Mouse (Mus musculus): ENCODE results near the gene 1700014D04Rik. TPM values are rescaled to one million over a fixed set of nuclear protein-coding genes. Genes with fewer than 3 reads are reported as not detected.
"Not testable (repeated sequence)": the region's sequence is repeated elsewhere in the genome, so short reads cannot be mapped to it uniquely, and the experiment has no call there.

Gene 1700014D04Rik
- polyA plus RNA-seq, 1 experiment from 2014 or later, result 0.05 TPM

- WGBS, result 59% methylated on average over 12 of the region's 12 CpGs
- no peak overlapping the region for H3K9ac ChIP-seq (ENCODE audit: low read depth, low read length)
- H3K4me3 ChIP-seq (ENCODE audit: low read depth, low read length), result no peak overlapping the region
- H3K36me3 ChIP-seq (ENCODE audit: control insufficient read depth, insufficient read depth, low read length), result no peaks in the 10 kb centered on the region
- H3K27ac ChIP-seq (ENCODE audit: low read depth, low read length), result no peak overlapping the region
- ATAC-seq (ENCODE audit: low FRiP score), result no peak
- no peaks in the 10 kb centered on the region for H3K4me1 ChIP-seq (replicated peaks; ENCODE audit: control insufficient read depth, insufficient read depth, low read length)
- H3K9me3 ChIP-seq (ENCODE audit: control insufficient read depth, low read length), result no peaks in the 10 kb centered on the region
- no peak overlapping the region for H3K4me2 ChIP-seq (replicated peaks; ENCODE audit: low read depth, low read length)
- H3K27me3 ChIP-seq (ENCODE audit: control insufficient read depth, insufficient read depth, low read length), result no peaks in the 10 kb centered on the region
- no peak for DNase-seq (ENCODE audit: low spot score)
Measured at GRCm38 (mm10) chr13:59704562-59704961, 42.0 kb downstream of the 1700014D04Rik start.

- Histone ChIP-seq H3K9ac (ENCODE audit: low read depth, low read length) (no peak overlapping the region), H3K4me3 (ENCODE audit: low read depth, low read length) (no peak overlapping the region), H3K9me3 (ENCODE audit: control insufficient read depth, low read length) (no peaks in the 10 kb centered on the region), H3K27ac (ENCODE audit: low read depth, low read length) (no peak overlapping the region), H3K4me2 (replicated peaks; ENCODE audit: low read depth, low read length) (no peak overlapping the region), H3K4me1 (replicated peaks; ENCODE audit: control insufficient read depth, insufficient read depth, low read length) (no peaks in the 10 kb centered on the region), H3K36me3 (ENCODE audit: control insufficient read depth, insufficient read depth, low read length) (no peaks in the 10 kb centered on the region), H3K27me3 (ENCODE audit: control insufficient read depth, insufficient read depth, low read length) (no peaks in the 10 kb centered on the region)
- WGBS, result 82% methylated on average over 12 of the region's 12 CpGs
- DNase-seq (ENCODE audit: low spot score) (no peak), ATAC-seq (ENCODE audit: low FRiP score) (no peak)
Measured at GRCm38 (mm10) chr13:59703514-59703913, 43.0 kb downstream of the 1700014D04Rik start.

GRCm38 (mm10) chr13:59700137-59700536, 46.4 kb downstream of the 1700014D04Rik start:
- H3K9me3 ChIP-seq (ENCODE audit: control insufficient read depth, low read length); H3K4me1 ChIP-seq (replicated peaks; ENCODE audit: control insufficient read depth, insufficient read depth, low read length); H3K4me2 ChIP-seq (replicated peaks; ENCODE audit: low read depth, low read length); H3K27ac ChIP-seq (ENCODE audit: low read depth, low read length); ATAC-seq (ENCODE audit: low FRiP score); H3K9ac ChIP-seq (ENCODE audit: low read depth, low read length); DNase-seq (ENCODE audit: low spot score); H3K4me3 ChIP-seq (ENCODE audit: low read depth, low read length); H3K27me3 ChIP-seq (ENCODE audit: control insufficient read depth, insufficient read depth, low read length); H3K36me3 ChIP-seq (ENCODE audit: control insufficient read depth, insufficient read depth, low read length): not testable (repeated sequence)
- WGBS, result 47% methylated on average over 1 of the region's 1 CpGs

DNA sequence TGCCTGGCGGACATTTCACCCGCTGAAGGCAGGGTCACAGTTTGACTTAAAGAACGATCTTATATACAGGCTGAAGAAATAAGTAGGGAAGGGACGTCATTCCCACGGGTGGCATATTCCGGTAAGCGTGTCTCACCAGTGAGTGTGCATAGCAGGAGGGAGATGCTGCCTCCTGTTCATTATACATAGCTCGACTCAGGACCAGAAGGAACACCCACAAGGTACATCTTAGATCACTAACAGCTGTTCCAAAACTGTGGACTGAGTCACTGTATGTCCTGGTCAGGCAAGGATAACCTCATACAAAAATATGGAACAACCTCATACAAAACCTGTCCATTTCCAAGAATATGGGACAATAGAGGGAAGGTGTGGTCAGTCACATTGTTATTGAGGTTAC, 47.4 kb downstream of the 1700014D04Rik start:
- no peaks in the 10 kb centered on the region for H3K36me3 ChIP-seq (ENCODE audit: control insufficient read depth, insufficient read depth, low read length)
- H3K9ac ChIP-seq (ENCODE audit: low read depth, low read length), result no peak overlapping the region
- H3K4me1 ChIP-seq (replicated peaks; ENCODE audit: control insufficient read depth, insufficient read depth, low read length), result no peaks in the 10 kb centered on the region
- H3K9me3 ChIP-seq (ENCODE audit: control insufficient read depth, low read length), result no peaks in the 10 kb centered on the region
- WGBS, result 91% methylated on average over 8 of the region's 8 CpGs
- no peaks in the 10 kb centered on the region; the same call in 1 of the 2 replicates for H3K27me3 ChIP-seq (ENCODE audit: control insufficient read depth, insufficient read depth, low read length)
- no peak for DNase-seq (ENCODE audit: low spot score)
- ATAC-seq (ENCODE audit: low FRiP score), result no peak
- H3K4me2 ChIP-seq (replicated peaks; ENCODE audit: low read depth, low read length), result no peak overlapping the region
- H3K4me3 ChIP-seq (ENCODE audit: low read depth, low read length), result no peak overlapping the region
- H3K27ac ChIP-seq (ENCODE audit: low read depth, low read length), result no peak overlapping the region

DNA sequence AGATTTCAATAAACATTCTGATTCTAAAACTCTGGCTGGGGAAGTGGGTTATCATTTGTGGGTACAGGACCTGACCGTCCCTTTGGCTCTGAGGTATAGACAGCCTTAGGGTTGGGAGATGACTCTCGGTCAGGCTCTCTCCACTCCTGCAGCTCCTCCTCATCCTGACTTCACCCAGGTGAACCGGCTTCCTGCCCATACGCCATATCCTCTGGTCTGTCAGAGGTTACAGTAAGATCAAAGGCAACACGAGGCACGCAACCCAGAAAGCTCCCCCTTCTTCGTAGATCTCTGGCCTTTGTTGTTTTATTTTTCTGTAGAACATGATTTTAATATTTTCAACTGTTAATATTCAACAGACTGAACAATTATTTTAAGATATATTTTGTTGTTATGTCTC, 50.8 kb downstream of the 1700014D04Rik start:
- Histone ChIP-seq H3K4me2 (replicated peaks; ENCODE audit: low read depth, low read length) (no peak overlapping the region), H3K27me3 (ENCODE audit: control insufficient read depth, insufficient read depth, low read length) (no peaks in the 10 kb centered on the region; the same call in 1 of the 2 replicates), H3K4me1 (replicated peaks; ENCODE audit: control insufficient read depth, insufficient read depth, low read length) (peaks cover 2% of the 10 kb centered on the region; the same call in 1 of the 2 replicates), H3K27ac (ENCODE audit: low read depth, low read length) (no peak overlapping the region), H3K4me3 (ENCODE audit: low read depth, low read length) (no peak overlapping the region), H3K9me3 (ENCODE audit: control insufficient read depth, low read length) (no peaks in the 10 kb centered on the region), H3K9ac (ENCODE audit: low read depth, low read length) (no peak overlapping the region), H3K36me3 (ENCODE audit: control insufficient read depth, insufficient read depth, low read length) (no peaks in the 10 kb centered on the region)
- no peak for DNase-seq (ENCODE audit: low spot score)
- 87% methylated on average over 7 of the region's 7 CpGs for WGBS
- ATAC-seq (ENCODE audit: low FRiP score), result no peak

DNA sequence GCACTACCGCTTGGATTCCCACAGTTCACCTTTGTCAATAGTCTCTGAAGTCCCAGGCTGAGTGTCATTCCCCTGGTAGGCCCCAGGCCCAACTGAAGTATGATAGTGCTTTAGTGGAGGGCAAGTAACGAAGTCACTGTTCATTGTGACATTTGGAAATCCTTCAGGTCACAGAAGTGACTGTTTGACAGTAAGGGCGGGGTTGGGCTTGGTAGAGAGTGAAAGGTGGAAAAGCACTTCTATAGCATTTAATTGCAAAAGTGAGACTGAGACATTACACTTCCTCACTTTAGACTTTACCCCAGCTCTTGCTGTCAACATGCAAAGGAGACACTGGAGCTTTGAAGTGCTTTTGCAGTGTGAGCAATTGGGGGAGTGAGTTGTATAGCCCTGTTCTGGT, 52.5 kb downstream of the 1700014D04Rik start, which contains the start of gene 4921517D22Rik:
Gene 4921517D22Rik, minus strand, starts transcription at position 101 of the 400 bp plus-strand sequence.
- ATAC-seq (ENCODE audit: low FRiP score) (no peak), DNase-seq (ENCODE audit: low spot score) (no peak)
- no peaks in the 10 kb centered on the region for H3K36me3 ChIP-seq (ENCODE audit: control insufficient read depth, insufficient read depth, low read length)
- peaks cover 2% of the 10 kb centered on the region; the same call in 1 of the 2 replicates for H3K4me1 ChIP-seq (replicated peaks; ENCODE audit: control insufficient read depth, insufficient read depth, low read length)
- H3K27ac ChIP-seq (ENCODE audit: low read depth, low read length), result no peak within 1 kb of the TSS
- H3K9ac ChIP-seq (ENCODE audit: low read depth, low read length), result no peak within 1 kb of the TSS
- H3K4me3 ChIP-seq (ENCODE audit: low read depth, low read length), result no peak within 1 kb of the TSS
- no peak within 1 kb of the TSS for H3K4me2 ChIP-seq (replicated peaks; ENCODE audit: low read depth, low read length)
- H3K27me3 ChIP-seq (ENCODE audit: control insufficient read depth, insufficient read depth, low read length), result no peaks in the 10 kb centered on the region; the same call in 1 of the 2 replicates
- 86% methylated on average over 3 of the region's 3 CpGs for WGBS
- H3K9me3 ChIP-seq (ENCODE audit: control insufficient read depth, low read length), result no peaks in the 10 kb centered on the region

GRCm38 (mm10) chr13:59691478-59691877, 55.1 kb downstream of the 1700014D04Rik start:
- peak; percentile 74 for DNase-seq (ENCODE audit: low spot score)
- Histone ChIP-seq H3K27me3 (ENCODE audit: control insufficient read depth, insufficient read depth, low read length) (no peaks in the 10 kb centered on the region; the same call in 1 of the 2 replicates), H3K4me3 (ENCODE audit: low read depth, low read length) (no peak overlapping the region), H3K9ac (ENCODE audit: low read depth, low read length) (no peak overlapping the region), H3K4me2 (replicated peaks; ENCODE audit: low read depth, low read length) (no peak overlapping the region), H3K27ac (ENCODE audit: low read depth, low read length) (no peak overlapping the region), H3K4me1 (replicated peaks; ENCODE audit: control insufficient read depth, insufficient read depth, low read length) (peaks cover 2% of the 10 kb centered on the region; the same call in 1 of the 2 replicates), H3K9me3 (ENCODE audit: control insufficient read depth, low read length) (no peaks in the 10 kb centered on the region), H3K36me3 (ENCODE audit: control insufficient read depth, insufficient read depth, low read length) (no peaks in the 10 kb centered on the region)
- no peak for ATAC-seq (ENCODE audit: low FRiP score)
- whole genome bisulfite sequencing, result 23% methylated on average over 10 of the region's 10 CpGs

Other genes starting within 250 kb of the 1700014D04Rik start
- gene Agtpbp1, start 161.5 kb downstream of the 1700014D04Rik start, polyA plus RNA-seq (2014; fragmentation: Nextera tagmentation; extraction: Ambion mirVana), result 22.0 and 31.3 TPM in 2 replicates
- gene Naa35, start 161.5 kb downstream of the 1700014D04Rik start, polyA plus RNA-seq (2014; fragmentation: Nextera tagmentation; extraction: Ambion mirVana), result 96.0 and 120 TPM in 2 replicates
- 135 and 147 TPM in 2 replicates for gene Golm1, start 70.9 kb downstream of the 1700014D04Rik start, polyA plus RNA-seq (2014; fragmentation: Nextera tagmentation; extraction: Ambion mirVana)
- gene 4921517D22Rik, start 52.6 kb downstream of the 1700014D04Rik start, polyA plus RNA-seq (2014; fragmentation: Nextera tagmentation; extraction: Ambion mirVana), result not detected in 2 replicates
- 0.03 TPM in 1 of 2 replicates, not detected in the other for gene Spata31d1a, start 36.4 kb downstream of the 1700014D04Rik start, polyA plus RNA-seq (2014; fragmentation: Nextera tagmentation; extraction: Ambion mirVana)
- gene Spata31d1b, start 34.5 kb downstream of the 1700014D04Rik start, polyA plus RNA-seq (2014; fragmentation: Nextera tagmentation; extraction: Ambion mirVana), result not detected in 2 replicates
- not detected in 2 replicates for gene Spata31d1d, start 15.0 kb downstream of the 1700014D04Rik start, polyA plus RNA-seq (2014; fragmentation: Nextera tagmentation; extraction: Ambion mirVana)
- 139 and 140 TPM in 2 replicates for gene Isca1, start 23.1 kb upstream of the 1700014D04Rik start, polyA plus RNA-seq (2014; fragmentation: Nextera tagmentation; extraction: Ambion mirVana)
- gene Gm49354, start 35.5 kb upstream of the 1700014D04Rik start, polyA plus RNA-seq (2014; fragmentation: Nextera tagmentation; extraction: Ambion mirVana), result not detected in 2 replicates
- gene Tut7, start 76.4 kb upstream of the 1700014D04Rik start, polyA plus RNA-seq (2014; fragmentation: Nextera tagmentation; extraction: Ambion mirVana), result 49.1 and 50.8 TPM in 2 replicates